Mouse (Mus musculus): ENCODE data around the gene Slc35a1.
"Not testable (repeated sequence)": the region's sequence is repeated elsewhere in the genome, so short reads cannot be mapped to it uniquely, and the experiment has no call there.

Slc35a1 gene

DNA sequence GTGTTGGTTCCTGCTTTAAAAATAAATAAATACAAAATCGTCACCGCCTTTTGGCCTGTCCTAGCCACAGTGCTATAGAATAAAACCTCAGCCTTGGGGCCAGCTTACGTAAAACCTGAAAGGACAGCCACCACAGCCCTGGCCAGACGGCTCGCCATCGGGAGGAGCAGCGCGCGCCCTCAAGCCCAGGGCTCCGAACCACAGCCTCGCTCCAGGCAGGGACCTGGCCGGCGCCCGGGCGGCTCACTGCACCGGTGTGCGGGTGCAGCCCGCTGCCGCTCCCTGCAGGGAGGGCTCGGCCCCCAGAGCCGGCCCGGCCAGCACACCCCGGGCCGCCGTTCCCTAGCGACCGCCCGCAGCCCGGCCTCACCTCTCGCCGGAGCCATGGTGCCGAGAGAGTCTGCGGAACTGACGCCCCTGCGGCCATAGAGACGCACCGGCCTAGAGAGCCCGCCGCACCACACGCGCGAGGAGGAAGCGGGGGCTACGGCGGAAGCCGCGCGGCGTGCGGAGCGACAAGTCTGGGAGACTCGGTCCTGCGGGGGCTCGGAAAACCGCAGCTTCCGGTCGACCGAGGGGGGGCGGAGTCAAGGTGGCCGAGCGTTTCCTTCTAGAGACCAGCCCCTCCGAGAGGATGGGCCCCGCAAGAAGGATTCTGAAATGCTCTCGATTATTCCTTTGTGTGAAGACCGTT, at the start of gene Slc35a1:
Gene Slc35a1, minus strand, starts transcription at position 565 of the 694 bp plus-strand sequence.
- DNase-seq (ENCODE audit: low spot score in 2 of 2): peak; percentile 86 to 90

DNA sequence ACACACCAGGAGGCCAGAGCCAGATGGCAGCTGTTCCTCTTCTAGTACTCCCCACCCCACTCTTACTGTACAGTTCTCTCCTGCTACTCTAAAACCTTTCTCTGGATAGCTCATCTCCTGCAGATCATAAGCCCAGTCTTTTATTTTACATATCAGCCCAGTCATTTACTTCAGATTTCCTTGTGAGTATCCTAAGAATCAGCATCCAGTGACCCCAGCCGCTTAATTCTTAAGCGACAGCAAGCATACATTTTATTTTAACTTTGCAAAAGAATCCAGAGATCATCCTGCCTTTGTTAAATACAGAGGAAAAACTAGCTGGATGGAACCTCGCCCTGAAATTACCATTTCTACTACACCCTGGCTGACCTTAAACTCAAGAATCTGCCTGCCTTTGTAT, 47.2 kb upstream of the Slc35a1 start:
- no peak for DNase-seq (ENCODE audit: low spot score in 2 of 2)

DNA sequence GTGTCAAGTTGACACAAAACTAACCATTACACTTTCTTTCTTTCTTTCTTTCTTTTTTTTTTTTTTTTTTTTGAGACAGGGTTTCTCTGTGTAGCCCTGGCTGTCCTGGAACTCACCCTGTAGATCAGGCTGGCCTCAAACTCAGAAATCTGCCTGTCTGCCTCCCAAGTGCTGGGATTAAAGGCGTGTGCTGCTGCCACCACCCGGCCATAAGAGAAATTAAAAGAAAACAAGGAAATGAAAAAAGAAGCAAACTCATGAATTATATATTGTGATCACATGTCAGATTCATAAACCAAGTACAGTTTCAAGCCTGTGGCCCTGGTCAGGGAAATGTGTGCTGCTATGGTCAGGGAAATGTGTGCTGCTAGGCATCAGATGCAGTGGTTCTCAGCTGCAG, 46.2 kb upstream of the Slc35a1 start:
- not testable (repeated sequence) for DNase-seq (ENCODE audit: low spot score in 2 of 2)

DNA sequence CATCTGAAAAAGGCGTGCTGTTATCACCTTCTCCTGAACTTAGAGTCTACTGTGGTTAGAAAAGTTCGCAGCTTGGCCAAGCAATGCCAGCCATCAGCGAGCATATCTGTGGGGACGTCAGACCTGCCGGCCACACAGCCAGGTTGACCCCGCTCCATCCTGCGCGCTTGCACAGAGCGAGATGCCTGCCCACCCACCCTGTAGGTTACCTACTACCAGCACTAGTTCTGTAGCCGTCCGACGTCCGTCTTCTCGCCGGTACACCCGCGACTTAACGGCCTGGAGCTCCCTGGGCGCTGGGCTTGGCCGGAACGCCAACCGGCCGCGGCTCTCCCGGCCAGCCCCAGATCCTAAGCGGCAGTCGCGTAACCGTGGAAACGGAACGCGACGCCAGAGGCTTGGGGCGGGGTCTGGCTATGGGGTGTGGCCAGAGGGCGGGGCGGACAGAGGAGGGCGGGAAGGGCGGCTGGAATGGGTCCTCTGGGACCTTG, 42.7 kb upstream of the Slc35a1 start, which contains the start of gene Cfap206:
Gene Cfap206, minus strand, starts transcription at position 356 of the 491 bp plus-strand sequence.
- peak; percentile 39 to 57 for DNase-seq (ENCODE audit: low spot score in 2 of 2)

DNA sequence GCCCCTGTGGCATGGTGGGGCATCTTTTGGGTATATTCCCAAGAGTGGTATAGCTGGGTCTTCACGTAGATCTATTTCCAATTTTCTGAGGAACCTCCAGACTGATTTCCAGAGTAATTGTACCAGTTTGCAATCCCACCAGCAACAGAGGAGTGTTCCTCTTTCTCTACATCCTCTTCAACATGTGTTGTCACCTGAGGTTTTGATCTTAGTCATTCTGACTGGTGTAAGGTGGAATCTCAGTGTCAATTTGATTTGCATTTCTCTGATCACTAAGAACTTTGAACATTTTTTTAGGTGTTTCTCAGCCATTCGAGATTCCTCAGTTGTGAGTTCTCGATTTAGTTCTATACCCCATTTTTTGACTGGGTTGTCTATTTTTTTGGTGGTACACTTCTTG, 38.5 kb upstream of the Slc35a1 start:
- not testable (repeated sequence) for DNase-seq (ENCODE audit: low spot score in 2 of 2)

- no peak for DNase-seq (ENCODE audit: low spot score in 2 of 2)
Measured at GRCm38 (mm10) chr4:34724306-34724705, 37.1 kb upstream of the Slc35a1 start.

DNA sequence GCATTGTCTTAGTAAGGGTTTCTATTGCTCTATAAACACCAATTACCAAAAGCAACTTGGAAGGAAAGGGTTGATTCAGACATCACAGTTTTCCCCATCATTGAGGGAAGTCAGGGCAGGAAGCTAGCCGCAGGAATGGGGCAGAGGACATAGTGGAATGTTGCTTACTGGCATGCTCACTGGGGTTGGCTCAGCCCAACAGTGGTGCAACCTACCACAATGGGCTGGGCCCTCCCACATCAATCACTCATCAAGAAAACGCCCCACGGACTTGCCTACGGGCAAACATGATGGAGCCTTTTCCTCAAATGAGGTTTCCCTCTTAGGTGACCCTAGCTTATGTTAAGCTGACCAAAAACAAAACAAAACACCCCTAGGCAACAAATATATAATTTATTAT, 35.9 kb upstream of the Slc35a1 start:
- no peak for DNase-seq (ENCODE audit: low spot score in 2 of 2)

GRCm38 (mm10) chr4:34720127-34720895, 33.1 kb upstream of the Slc35a1 start:
- DNase-seq (ENCODE audit: low spot score in 2 of 2): no peak

DNA sequence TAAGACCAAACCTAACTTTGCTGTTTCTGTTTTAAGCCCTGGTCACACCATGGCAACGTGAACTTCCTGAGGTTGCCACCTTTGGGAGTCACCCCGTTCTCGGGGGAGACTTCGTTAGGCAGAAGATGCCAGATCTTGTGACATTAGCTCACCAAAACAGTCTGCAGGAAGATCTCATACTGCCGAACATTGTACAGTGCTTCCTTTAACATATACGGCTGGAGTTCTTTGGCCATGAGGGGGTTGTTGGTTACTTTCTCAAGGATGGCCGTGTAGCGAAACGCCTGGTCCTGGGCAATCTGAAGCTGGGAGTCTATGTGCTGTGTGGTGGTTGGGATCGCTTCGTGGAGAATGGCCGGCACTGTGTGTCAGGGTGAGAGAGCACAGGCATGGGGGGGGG, 32.2 kb upstream of the Slc35a1 start:
- DNase-seq (ENCODE audit: low spot score in 2 of 2): no peak

- no peak for DNase-seq (ENCODE audit: low spot score in 2 of 2)
Measured at GRCm38 (mm10) chr4:34715062-34715461, 27.8 kb upstream of the Slc35a1 start.

DNA sequence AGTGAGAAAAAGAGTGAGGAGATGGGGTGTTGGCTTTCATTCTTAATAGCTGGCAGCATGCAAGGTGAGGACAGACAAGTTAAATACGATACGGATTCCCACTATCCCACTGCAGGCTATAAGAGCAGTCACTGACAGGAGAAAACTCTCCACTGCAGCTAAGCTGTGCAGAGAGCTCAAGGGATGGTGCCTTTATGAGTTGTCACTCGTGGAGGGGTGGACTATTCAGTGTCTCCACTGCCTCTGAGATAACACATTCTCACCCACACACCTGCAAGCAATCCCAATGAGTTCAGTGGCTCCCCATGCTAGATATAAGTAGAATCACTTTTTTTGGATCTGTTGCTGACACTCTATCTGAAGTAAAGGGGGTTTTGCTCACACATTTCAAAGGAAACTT, 20.9 kb upstream of the Slc35a1 start:
- no peak for DNase-seq (ENCODE audit: low spot score in 2 of 2)

DNA sequence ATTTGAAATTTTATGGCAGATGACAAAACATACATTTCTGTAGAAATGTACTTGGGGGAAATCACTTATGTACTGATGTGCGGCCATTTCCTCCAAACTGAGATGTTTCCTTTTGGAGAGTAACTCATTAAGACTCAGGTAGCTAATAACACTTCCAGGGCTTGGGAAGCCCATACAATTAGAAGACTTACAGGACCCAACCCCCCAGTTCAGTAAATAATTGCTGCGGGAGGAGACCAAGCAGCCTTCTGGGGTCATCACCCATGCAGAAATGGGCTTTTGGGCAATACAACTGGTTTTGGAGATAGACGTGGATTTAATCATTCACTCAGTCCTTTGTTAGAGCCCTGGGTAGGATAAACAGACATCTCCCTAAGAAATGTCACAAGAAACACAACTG, 20.0 kb upstream of the Slc35a1 start:
- DNase-seq (ENCODE audit: low spot score in 2 of 2): no peak

GRCm38 (mm10) chr4:34703029-34703428, 15.8 kb upstream of the Slc35a1 start:
- no peak for DNase-seq (ENCODE audit: low spot score in 2 of 2)

DNA sequence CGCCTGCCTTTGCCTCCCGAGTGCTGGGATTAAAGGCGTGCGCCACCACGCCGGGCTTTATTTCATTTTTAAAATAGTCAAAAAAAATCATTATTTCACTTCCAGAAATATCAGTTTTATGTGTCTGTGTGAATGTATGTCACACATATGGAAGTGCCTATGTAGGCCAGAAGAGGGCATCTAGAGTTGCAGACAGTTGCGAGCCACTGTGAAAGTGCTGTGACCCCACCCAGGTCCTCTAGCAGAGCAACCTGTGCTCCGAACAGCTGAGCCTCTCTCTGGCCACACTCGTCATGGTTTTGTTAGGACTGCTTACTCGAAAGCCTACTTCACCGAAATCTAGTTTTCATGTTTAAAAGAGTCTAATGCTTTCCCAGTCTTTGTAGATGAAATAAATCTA, 15.0 kb upstream of the Slc35a1 start:
- DNase-seq (ENCODE audit: low spot score in 2 of 2): no peak

DNA sequence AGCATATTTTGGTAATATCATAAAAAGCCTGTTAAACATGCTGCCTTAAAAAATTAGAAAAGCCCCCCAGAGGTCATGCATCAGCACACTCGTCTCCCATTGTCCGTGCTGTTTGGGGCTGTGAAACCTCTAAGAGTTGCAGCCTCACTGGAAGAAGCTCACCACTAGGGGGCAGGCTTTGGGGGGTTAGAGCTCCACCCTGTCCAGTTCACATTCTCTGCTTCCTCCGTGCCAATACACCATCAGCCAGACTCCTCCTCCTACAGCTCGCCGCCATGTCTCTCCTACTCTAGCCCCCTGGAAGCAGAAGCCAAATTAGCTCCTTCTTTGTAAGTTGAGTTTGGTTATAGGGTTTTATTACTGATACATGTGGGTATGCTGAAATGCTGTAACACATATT, 14.3 kb upstream of the Slc35a1 start:
- peak; percentile 30 to 37 for DNase-seq (ENCODE audit: low spot score in 2 of 2)

GRCm38 (mm10) chr4:34688021-34688420, 783 bp upstream of the Slc35a1 start:
- no peak for DNase-seq (ENCODE audit: low spot score in 2 of 2)

DNA sequence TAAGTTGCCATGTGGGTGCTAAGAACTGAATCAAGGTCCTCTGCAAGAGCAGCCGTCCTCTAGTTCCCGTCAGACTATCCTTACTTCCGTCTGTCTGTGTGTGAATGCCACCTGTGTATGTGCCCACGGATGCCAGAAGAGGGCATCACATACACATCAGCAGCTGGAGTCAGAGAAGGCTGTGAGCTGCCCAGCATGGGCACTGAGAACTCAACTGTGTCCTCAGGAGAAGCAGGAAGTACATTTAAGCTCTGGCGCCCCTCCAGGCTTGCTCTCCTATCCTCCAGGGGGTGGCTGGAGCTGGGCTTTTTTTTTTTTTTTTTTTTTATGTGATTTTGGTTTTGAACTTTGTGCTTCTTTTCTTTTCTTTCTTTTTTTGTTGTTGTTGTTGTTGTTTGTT, 6.7 kb downstream of the Slc35a1 start:
- DNase-seq (ENCODE audit: low spot score in 2 of 2): no peak

GRCm38 (mm10) chr4:34673721-34674120, 13.5 kb downstream of the Slc35a1 start:
- DNase-seq (ENCODE audit: low spot score in 2 of 2): no peak

- DNase-seq (ENCODE audit: low spot score in 2 of 2): no peak
Measured at GRCm38 (mm10) chr4:34667923-34668322, 19.3 kb downstream of the Slc35a1 start.

- DNase-seq (ENCODE audit: low spot score in 2 of 2): no peak
Measured at GRCm38 (mm10) chr4:34661927-34662326, 25.3 kb downstream of the Slc35a1 start.

DNA sequence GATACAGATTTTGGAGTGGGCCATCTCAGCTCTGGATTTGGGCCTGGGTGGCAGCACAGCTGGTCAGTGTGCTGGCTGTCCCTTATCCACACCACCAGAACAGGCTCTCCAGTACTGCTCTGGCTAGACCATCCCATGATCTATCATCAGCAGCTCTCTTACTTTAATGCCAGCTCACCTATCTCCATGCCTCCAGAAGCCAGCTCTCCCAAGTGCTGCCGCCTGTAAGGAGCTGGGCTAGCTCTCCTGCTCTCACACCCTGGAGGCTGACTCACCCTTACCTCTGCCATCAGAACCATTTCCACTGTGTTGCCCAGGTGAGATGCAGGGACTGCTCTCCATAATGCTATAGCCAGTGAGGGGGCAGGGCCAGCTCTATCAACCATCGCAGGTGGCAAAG, 25.7 kb downstream of the Slc35a1 start:
- DNase-seq (ENCODE audit: low spot score in 2 of 2): no peak

- DNase-seq (ENCODE audit: low spot score in 2 of 2): no peak
Measured at GRCm38 (mm10) chr4:34659012-34659411, 28.2 kb downstream of the Slc35a1 start.

GRCm38 (mm10) chr4:34656101-34656500, 31.1 kb downstream of the Slc35a1 start:
- no peak for DNase-seq (ENCODE audit: low spot score in 2 of 2)
